Mouse (Mus musculus): ENCODE results near the gene Sh2b1. TPM values are rescaled to one million over a fixed set of nuclear protein-coding genes. Genes with fewer than 3 reads are reported as not detected.

The Sh2b1 gene
- polyA plus RNA-seq, 1 experiment from 2014 or later, result 51.9 TPM

- Histone ChIP-seq H3K36me3 (peaks cover 48% of the 10 kb centered on the region), H3K27ac (no peak overlapping the region), H3K27me3 (no peaks in the 10 kb centered on the region), H3K9ac (no peak overlapping the region), H3K9me3 (no peaks in the 10 kb centered on the region), H3K4me2 (no peak overlapping the region), H3K4me3 (no peak overlapping the region), H3K4me1 (peaks cover 22% of the 10 kb centered on the region)
- ATAC-seq (ENCODE audit: insufficient number of reproducible peaks, low FRiP score, low TSS enrichment, low read depth), result no peak
- WGBS, result 92% methylated on average over 16 of the region's 16 CpGs
Measured at GRCm38 (mm10) chr7:126472713-126473112, 2.5 kb downstream of the Sh2b1 start.

GRCm38 (mm10) chr7:126472306-126472705 lies 2.9 kb downstream of the Sh2b1 start:
- H3K4me1 ChIP-seq, result peaks cover 22% of the 10 kb centered on the region
- no peak for ATAC-seq (ENCODE audit: insufficient number of reproducible peaks, low FRiP score, low TSS enrichment, low read depth)
- 83% methylated on average over 13 of the region's 13 CpGs for whole genome bisulfite sequencing

DNA sequence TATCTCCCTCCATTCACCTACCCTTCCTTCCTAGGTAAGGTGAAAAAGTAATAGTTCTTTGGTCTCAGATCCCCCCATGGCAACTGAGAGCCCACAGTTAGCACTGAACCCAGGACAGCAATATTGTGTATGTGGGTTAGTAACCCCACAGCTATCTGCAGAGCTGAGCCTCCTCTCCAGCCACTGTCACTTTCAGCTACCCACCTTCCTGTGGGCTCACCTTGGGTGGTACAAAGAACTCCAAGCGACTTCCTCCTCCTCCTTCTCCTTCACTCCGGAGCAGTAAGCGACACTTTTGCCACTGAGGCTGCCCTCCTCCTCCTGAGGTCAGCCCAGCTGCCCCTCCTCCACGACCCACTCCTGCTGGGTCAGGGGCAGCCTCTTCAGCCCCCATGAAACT lies 3.4 kb downstream of the Sh2b1 start:
- Histone ChIP-seq H3K9me3 (no peaks in the 10 kb centered on the region), H3K4me3 (no peak overlapping the region), H3K4me1 (peaks cover 22% of the 10 kb centered on the region), H3K4me2 (no peak overlapping the region), H3K36me3 (peaks cover 57% of the 10 kb centered on the region), H3K27me3 (no peaks in the 10 kb centered on the region), H3K9ac (no peak overlapping the region), H3K27ac (no peak overlapping the region)
- WGBS, result 67% methylated on average over 4 of the region's 4 CpGs
- no peak for ATAC-seq (ENCODE audit: insufficient number of reproducible peaks, low FRiP score, low TSS enrichment, low read depth)

More at GRCm38 (mm10) chr7:126472306-126472705, 2.9 kb downstream of the Sh2b1 start:
- H3K27me3 ChIP-seq, result no peaks in the 10 kb centered on the region
- no peak overlapping the region for H3K9ac ChIP-seq
- peaks cover 53% of the 10 kb centered on the region for H3K36me3 ChIP-seq
- no peak overlapping the region for H3K4me3 ChIP-seq
- H3K27ac ChIP-seq, result no peak overlapping the region
- no peaks in the 10 kb centered on the region for H3K9me3 ChIP-seq
- H3K4me2 ChIP-seq, result no peak overlapping the region

GRCm38 (mm10) chr7:126471361-126471760 lies 3.9 kb downstream of the Sh2b1 start:
- Histone ChIP-seq H3K4me3 (no peak overlapping the region), H3K4me1 (peaks cover 22% of the 10 kb centered on the region), H3K9me3 (no peaks in the 10 kb centered on the region), H3K36me3 (peaks cover 62% of the 10 kb centered on the region), H3K27ac (no peak overlapping the region), H3K27me3 (no peaks in the 10 kb centered on the region), H3K4me2 (no peak overlapping the region), H3K9ac (no peak overlapping the region)
- WGBS, result 92% methylated on average over 5 of the region's 5 CpGs
- no peak for ATAC-seq (ENCODE audit: insufficient number of reproducible peaks, low FRiP score, low TSS enrichment, low read depth)

DNA sequence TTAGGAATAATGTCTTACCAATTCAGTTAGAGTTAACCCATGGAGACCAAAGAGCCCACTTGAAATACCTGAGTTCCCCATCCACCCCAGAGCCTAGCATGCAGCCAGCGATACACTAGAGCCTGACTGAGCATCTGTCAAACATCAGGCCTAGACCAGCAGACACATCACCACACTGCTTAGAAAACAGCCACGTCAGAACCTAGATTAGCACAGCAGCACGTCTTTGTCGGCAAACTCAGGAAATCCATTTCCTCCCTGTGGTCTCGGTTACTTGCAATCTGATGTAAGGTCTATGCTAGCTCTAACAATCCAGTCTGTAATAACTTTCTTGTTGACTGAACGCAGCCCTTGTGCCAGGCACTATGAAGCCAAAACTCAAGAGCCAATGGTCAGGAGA lies 5.1 kb downstream of the Sh2b1 start:
- Histone ChIP-seq H3K4me3 (no peak overlapping the region), H3K4me2 (no peak overlapping the region), H3K9me3 (no peaks in the 10 kb centered on the region), H3K27me3 (no peaks in the 10 kb centered on the region), H3K36me3 (peaks cover 66% of the 10 kb centered on the region), H3K4me1 (peaks cover 26% of the 10 kb centered on the region), H3K9ac (no peak overlapping the region), H3K27ac (no peak overlapping the region)
- 75% methylated on average over 6 of the region's 6 CpGs for WGBS
- no peak for ATAC-seq (ENCODE audit: insufficient number of reproducible peaks, low FRiP score, low TSS enrichment, low read depth)

DNA sequence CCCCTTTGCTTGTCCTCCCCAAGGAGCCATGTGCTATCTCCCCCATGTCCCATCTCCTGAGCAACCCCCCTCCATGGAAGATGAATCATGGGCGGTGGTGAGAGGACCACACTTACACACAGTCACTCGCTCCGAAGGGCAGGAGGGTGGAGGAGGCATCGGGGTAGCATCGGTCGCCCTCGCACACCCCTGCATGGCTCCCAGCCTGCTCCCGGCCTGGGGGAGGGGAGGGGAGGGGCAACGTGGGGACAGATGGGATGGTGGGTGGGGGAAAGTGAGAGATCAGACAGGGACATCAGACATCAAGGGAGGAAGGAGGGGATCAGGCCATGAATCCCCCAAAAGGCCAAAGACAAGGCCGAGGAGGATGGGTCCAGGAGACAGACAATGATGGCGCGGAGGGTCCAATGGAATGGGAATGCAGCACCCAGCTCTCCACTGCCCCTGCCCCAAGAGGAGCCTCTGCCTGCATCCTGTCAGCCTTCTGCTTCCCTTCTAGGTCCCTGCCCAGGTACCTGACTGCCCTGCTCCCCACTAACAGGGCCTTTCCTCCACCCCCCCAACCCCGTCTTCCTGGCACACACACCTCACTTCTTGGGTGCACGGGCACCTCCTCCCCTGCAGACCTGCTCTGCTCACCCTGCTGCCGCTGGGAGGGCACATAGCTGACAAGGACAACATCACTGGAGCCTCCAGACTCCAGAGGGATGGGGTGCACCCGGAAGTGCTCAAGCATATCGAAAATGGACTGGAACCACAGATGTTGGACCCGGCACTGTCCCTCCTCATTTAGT lies 7.2 kb downstream of the Sh2b1 start:
- ATAC-seq (ENCODE audit: insufficient number of reproducible peaks, low FRiP score, low TSS enrichment, low read depth), result no peak
- no peak overlapping the region for H3K27ac ChIP-seq
- no peak overlapping the region for H3K9ac ChIP-seq
- H3K4me2 ChIP-seq, result no peak overlapping the region
- peaks cover 30% of the 10 kb centered on the region for H3K4me1 ChIP-seq
- H3K27me3 ChIP-seq, result no peaks in the 10 kb centered on the region
- H3K36me3 ChIP-seq, result peaks cover 66% of the 10 kb centered on the region
- no peak overlapping the region for H3K4me3 ChIP-seq
- H3K9me3 ChIP-seq, result no peaks in the 10 kb centered on the region
- WGBS, result 91% methylated on average over 18 of the region's 18 CpGs

DNA sequence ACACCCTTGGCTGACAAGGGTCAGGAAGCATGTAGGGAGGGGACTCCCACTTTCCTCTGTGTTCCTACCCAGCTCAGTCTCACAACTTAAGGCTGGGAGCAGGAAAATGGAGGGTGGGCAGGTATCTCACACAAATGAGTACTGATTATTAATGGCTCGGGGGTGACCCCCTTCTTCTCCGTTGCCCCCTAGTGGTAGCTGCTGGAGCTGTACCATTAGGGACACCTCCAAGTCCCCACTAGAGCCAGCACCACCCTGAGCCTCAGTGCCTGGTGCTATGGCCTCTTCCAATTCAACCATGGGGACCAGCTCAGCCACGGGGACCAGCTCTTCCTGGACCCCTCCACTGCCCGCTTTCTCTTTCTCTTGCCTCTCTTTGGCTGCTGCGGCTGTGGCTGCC lies 8.0 kb downstream of the Sh2b1 start:
- no peak overlapping the region for H3K4me3 ChIP-seq
- no peak for ATAC-seq (ENCODE audit: insufficient number of reproducible peaks, low FRiP score, low TSS enrichment, low read depth)
- H3K4me2 ChIP-seq, result no peak overlapping the region
- no peaks in the 10 kb centered on the region for H3K27me3 ChIP-seq
- WGBS, result 74% methylated on average over 5 of the region's 5 CpGs
- H3K27ac ChIP-seq, result no peak overlapping the region
- no peak overlapping the region for H3K9ac ChIP-seq
- H3K4me1 ChIP-seq, result peaks cover 26% of the 10 kb centered on the region
- no peaks in the 10 kb centered on the region for H3K9me3 ChIP-seq
- H3K36me3 ChIP-seq, result peaks cover 61% of the 10 kb centered on the region

DNA sequence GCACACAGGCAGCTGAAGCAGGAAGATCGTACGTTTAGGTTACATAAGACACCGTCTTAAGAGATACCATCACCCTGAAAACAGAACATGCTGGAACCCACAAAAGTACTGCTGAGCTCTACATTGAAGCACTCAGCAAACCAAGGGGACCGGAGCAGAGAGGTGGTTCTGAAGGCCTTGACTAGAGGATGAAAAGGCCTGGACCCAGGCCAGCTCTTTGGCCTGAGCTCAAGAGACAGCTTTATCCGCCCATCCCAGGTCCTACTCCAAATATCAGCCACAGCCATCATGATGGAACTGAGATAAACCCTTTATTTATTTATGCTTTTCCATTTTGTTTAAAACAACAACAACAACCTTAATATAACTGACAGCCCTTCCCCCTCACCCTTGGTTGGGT lies 8.5 kb downstream of the Sh2b1 start:
- no peaks in the 10 kb centered on the region for H3K27me3 ChIP-seq
- no peak for ATAC-seq (ENCODE audit: insufficient number of reproducible peaks, low FRiP score, low TSS enrichment, low read depth)

DNA sequence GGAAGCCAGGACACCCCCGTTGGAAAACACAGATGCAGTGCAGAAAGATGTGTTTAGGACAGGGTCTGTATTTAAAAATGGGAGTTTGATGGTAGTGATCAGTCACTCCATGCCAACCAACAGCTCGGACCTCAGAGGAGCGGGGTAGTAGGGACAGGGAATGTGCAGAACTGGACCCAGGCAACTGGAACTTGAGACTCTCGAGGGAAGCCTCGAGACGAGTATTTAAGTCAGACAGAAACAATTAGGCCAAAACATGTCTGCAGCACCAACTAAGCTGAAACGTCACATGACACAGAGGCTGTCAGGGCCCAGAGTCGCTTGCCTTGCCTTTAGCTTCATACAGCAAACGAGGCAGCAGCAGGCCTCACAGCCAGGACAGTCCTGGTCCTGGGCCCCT lies 9.1 kb downstream of the Sh2b1 start:
- peak overlapping the region; percentile 58 for H3K27ac ChIP-seq

More for the DNA sequence above, 8.5 kb downstream of the Sh2b1 start:
- peaks cover 25% of the 10 kb centered on the region for H3K4me1 ChIP-seq
- H3K36me3 ChIP-seq, result peaks cover 55% of the 10 kb centered on the region
- WGBS, result 83% methylated on average over 5 of the region's 5 CpGs
- no peak overlapping the region for H3K4me2 ChIP-seq
- peak overlapping the region; percentile 58; the same call in 1 of the 2 replicates for H3K27ac ChIP-seq
- no peak overlapping the region for H3K9ac ChIP-seq
- no peak overlapping the region for H3K4me3 ChIP-seq
- no peaks in the 10 kb centered on the region for H3K9me3 ChIP-seq

DNA sequence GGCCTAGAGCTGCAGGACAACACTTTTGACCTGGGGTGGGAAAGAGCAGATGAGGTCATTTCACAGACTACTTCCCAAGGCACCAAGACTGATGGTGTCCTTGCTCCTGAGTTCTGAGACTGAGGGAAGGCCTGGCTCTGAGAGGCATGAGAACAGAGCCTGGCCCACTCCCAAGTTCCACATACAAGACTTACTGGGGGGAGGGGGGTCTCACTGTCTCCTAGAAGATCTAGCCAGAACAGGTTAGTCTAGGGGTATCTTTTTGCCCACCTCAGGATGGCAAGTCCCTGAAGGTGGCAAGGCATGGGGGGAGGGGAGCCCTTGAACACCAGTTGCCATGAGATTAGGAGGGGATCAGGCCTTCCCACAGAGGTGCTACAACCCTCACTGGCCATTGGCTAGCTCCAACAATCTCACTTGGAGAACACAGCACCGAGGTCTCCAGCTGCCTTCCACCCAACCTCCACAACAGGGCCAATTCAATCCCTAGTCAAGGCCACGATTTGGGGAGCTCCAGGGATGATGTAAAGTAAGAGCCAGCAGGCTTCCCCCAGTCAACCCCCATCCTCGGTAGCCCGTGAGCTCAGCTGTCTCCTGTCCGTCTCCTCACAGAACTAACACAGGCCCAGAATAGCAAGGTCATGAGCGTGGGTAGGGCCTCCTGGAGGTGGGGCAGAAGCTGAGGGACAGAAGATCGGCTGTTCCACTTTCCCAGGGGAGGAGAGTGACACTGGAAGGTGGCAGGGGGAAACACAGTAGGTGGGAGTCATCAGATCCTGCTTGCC lies 9.8 kb downstream of the Sh2b1 start:
- peaks cover 44% of the 10 kb centered on the region for H3K36me3 ChIP-seq
- peak overlapping the region; percentile 58 for H3K27ac ChIP-seq
- H3K27me3 ChIP-seq, result no peaks in the 10 kb centered on the region
- WGBS, result 45% methylated on average over 7 of the region's 7 CpGs
- peak; percentile 21; the same call in 1 of the 2 replicates for ATAC-seq (ENCODE audit: insufficient number of reproducible peaks, low FRiP score, low TSS enrichment, low read depth)
- H3K9me3 ChIP-seq, result no peaks in the 10 kb centered on the region
- H3K4me3 ChIP-seq, result no peak overlapping the region
- no peak overlapping the region for H3K9ac ChIP-seq
- peaks cover 32% of the 10 kb centered on the region for H3K4me1 ChIP-seq
- no peak overlapping the region for H3K4me2 ChIP-seq

More for the DNA sequence above, 9.1 kb downstream of the Sh2b1 start:
- Histone ChIP-seq H3K9me3 (no peaks in the 10 kb centered on the region), H3K27me3 (no peaks in the 10 kb centered on the region), H3K4me3 (no peak overlapping the region), H3K4me1 (peaks cover 26% of the 10 kb centered on the region), H3K9ac (no peak overlapping the region), H3K4me2 (no peak overlapping the region), H3K36me3 (peaks cover 49% of the 10 kb centered on the region)
- no peak for ATAC-seq (ENCODE audit: insufficient number of reproducible peaks, low FRiP score, low TSS enrichment, low read depth)
- 59% methylated on average over 9 of the region's 9 CpGs for WGBS

- H3K4me3 ChIP-seq, result no peak overlapping the region
- WGBS, result 26% methylated on average over 5 of the region's 5 CpGs
- H3K9ac ChIP-seq, result no peak overlapping the region
- H3K9me3 ChIP-seq, result no peaks in the 10 kb centered on the region
- peaks cover 32% of the 10 kb centered on the region for H3K4me1 ChIP-seq
- peaks cover 38% of the 10 kb centered on the region for H3K36me3 ChIP-seq
- ATAC-seq (ENCODE audit: insufficient number of reproducible peaks, low FRiP score, low TSS enrichment, low read depth), result no peak
- H3K27me3 ChIP-seq, result no peaks in the 10 kb centered on the region
- peak overlapping the region; percentile 58; the same call in 1 of the 2 replicates for H3K27ac ChIP-seq
- no peak overlapping the region for H3K4me2 ChIP-seq
Measured at GRCm38 (mm10) chr7:126464836-126465235, 10.4 kb downstream of the Sh2b1 start.

DNA sequence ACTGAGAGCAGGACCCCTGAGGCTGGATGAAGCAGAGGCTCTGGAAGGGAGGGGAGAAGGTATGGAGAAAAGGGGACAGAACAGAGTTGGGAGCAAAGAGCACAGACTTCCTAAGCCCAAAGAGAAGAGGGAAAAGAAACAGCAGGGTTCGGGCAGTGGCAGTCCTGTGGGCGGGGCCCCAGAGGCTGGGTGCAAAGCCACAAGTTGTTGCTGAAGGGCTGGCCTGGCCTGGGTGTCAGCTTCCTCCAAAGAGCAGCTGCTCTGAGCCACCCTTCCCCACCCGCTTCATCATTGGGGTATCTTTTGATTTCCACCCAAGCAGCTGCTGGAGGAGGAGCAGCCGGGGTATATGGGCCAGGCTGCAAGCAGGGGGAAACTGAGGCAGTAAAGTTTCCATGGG lies 11.1 kb downstream of the Sh2b1 start:
- H3K36me3 ChIP-seq, result peaks cover 31% of the 10 kb centered on the region
- H3K27me3 ChIP-seq, result no peaks in the 10 kb centered on the region
- no peaks in the 10 kb centered on the region for H3K9me3 ChIP-seq
- H3K4me3 ChIP-seq, result no peak overlapping the region
- H3K9ac ChIP-seq, result no peak overlapping the region
- WGBS, result 50% methylated on average over 4 of the region's 4 CpGs
- peaks cover 32% of the 10 kb centered on the region for H3K4me1 ChIP-seq
- H3K27ac ChIP-seq, result peak overlapping the region; percentile 58
- H3K4me2 ChIP-seq, result no peak overlapping the region
- ATAC-seq (ENCODE audit: insufficient number of reproducible peaks, low FRiP score, low TSS enrichment, low read depth), result no peak
